Mouse (Mus musculus): ENCODE data around the gene Sowahb. TPM values are rescaled to one million over a fixed set of nuclear protein-coding genes. Genes with fewer than 3 reads are reported as not detected.

The Sowahb gene
- 0.47 and 0.59 TPM in 2 replicates for polyA plus RNA-seq (2016; fragmentation: Nextera tagmentation; extraction: Ambion mirVana)

DNA sequence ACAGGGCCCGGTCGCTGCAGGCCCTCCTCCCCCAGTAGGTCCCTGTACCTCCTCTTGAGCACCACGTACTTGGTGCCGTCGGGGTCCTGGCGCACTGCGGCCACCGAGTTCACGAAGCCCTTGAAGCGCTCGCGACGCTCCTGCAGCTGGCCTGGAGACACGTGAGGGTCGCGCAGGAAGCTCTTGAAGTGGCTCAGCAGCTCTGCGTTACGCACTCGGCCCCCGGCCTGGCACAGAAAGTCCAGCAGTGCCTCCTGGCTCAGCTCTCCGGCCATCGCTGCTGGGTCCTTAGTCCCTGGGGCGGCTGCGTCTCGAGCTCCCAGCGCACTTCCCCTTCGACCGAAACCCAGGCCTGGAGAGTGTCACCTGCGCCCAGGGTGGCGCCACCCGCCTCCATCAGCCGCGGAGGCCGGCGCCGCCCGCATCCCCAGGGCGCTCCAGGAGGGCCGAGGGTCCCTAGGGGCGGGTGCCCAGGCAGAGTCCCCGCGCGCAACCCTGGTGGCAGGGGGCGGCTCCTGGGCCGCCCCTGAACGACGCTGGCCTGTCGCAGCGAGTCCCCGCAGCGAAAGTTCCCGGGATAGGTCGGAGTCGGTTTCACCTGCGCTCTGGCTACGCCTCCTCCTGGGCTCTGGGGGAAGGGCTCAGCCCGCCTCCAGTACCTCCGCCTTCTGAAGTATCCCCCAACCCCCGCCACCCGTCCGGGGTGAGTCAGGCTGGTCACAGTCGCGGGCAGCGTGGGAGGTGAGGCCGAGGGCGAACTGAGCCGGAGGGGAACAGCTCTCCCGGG, at the start of gene Sowahb:
TSS of gene Sowahb (minus strand) at position 439 of the 787 bp plus-strand sequence.
- WGBS = under 1% methylated on average over 68 of the region's 68 CpGs
- Histone ChIP-seq H3K27me3 (peaks cover 67% of the 10 kb centered on the region), H3K36me3 (no peaks in the 10 kb centered on the region), H3K9ac (peak within 1 kb of the TSS; percentile 51), H3K9me3 (no peaks in the 10 kb centered on the region), H3K4me3 (peak within 1 kb of the TSS; percentile 54), H3K4me1 (peaks cover 17% of the 10 kb centered on the region), H3K4me2 (replicated peaks) (peak within 1 kb of the TSS; percentile 97), H3K27ac (no peak within 1 kb of the TSS)
- peak; percentile 44 for ATAC-seq (ENCODE audit: insufficient number of reproducible peaks, insufficient read depth, low FRiP score, low TSS enrichment)

GRCm38 (mm10) chr5:93093638-93094527, 49.1 kb upstream of the Sowahb start:
- no peaks in the 10 kb centered on the region for H3K36me3 ChIP-seq
- H3K4me3 ChIP-seq = peak overlapping the region; percentile 85
- no peaks in the 10 kb centered on the region for H3K9me3 ChIP-seq
- peak overlapping the region; percentile 98 for H3K27ac ChIP-seq
- peaks cover 55% of the 10 kb centered on the region for H3K4me1 ChIP-seq
- H3K9ac ChIP-seq = peak overlapping the region; percentile 83
- peak overlapping the region; percentile 70 for H3K4me2 ChIP-seq (replicated peaks)
- ATAC-seq (ENCODE audit: insufficient number of reproducible peaks, insufficient read depth, low FRiP score, low TSS enrichment) = peak; percentile 6
- 1% methylated on average over 50 of the region's 50 CpGs for WGBS
- no peaks in the 10 kb centered on the region for H3K27me3 ChIP-seq

DNA sequence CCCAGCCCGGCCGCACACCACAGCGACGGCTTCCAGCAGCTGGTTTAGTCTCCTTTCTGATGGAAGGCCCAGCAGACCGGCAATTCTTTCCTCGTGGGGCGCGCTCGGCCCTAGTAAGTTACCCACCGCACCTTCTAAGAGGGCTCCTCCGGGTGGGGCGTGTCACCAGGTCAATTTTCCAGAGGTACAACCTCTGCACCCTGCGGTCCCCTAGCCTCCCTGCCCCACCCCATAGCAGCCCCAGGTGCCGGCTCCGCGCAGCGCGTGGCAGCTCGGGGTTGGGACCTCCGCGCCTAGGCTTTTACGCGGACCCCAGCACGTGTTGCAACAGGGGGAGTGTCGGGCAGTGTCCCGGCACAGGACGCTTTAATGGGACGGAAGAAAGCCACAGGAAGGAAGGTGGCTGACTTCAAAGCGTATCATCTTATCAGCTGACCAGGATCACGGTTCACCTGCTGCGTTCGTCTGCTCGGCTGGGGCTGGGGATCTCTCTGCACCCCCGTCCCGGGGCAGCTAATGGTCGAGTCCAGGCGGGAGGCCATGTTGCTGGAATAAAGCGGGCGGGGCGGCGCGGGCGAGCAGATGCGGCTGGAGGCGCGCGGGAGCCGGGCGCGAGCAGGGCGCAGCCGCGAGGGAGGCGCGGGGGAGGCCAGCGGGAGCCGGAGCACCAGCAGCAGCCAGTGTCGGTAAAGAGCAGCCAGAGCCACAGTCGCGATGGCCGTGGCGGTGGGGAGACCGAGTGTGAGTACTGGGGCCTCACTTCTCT, 48.2 kb upstream of the Sowahb start, which contains the start of gene Sept11:
TSS of gene Sept11 (plus strand) at position 581 of the 766 bp plus-strand sequence.
- H3K36me3 ChIP-seq = no peaks in the 10 kb centered on the region
- peak within 1 kb of the TSS; percentile 98 for H3K27ac ChIP-seq
- H3K9me3 ChIP-seq = no peaks in the 10 kb centered on the region
- peak within 1 kb of the TSS; percentile 85 for H3K4me3 ChIP-seq
- ATAC-seq (ENCODE audit: insufficient number of reproducible peaks, insufficient read depth, low FRiP score, low TSS enrichment) = peak; percentile 87
- peak within 1 kb of the TSS; percentile 83 for H3K9ac ChIP-seq
- peaks cover 46% of the 10 kb centered on the region for H3K4me1 ChIP-seq
- WGBS = under 1% methylated on average over 63 of the region's 63 CpGs
- H3K27me3 ChIP-seq = no peaks in the 10 kb centered on the region
- H3K4me2 ChIP-seq (replicated peaks) = peak within 1 kb of the TSS; percentile 70

DNA sequence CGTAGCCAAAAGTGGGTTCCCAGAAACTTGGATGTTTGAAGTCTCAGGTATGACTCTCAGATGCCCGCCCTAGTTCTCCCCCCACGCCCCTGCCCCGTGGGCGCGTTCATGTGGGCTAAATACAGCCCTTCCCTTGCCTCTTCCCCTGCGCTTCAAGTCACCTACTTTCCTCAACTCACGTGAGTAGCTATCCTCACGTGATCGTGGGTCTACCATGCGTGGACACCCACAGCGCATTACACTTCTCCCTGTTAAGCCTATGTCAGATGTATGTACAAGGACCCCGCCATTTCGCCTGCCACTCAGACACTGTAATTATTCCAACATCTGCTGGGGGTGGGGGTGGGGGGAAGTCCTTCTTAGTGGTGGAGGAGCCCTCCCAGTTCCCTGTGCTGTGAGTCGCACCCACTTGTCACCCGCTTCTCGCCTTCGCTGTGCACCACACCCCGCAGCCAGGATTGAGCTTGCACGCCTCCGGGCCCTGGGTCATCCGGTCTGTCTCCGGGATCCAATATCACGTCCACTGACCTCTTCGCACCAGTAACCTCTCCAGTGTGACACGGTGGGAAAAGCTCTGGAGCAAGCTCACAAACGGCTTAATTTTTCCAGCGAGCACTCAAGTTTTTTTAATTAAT, 47.4 kb upstream of the Sowahb start:
- peaks cover 39% of the 10 kb centered on the region for H3K4me1 ChIP-seq
- H3K4me2 ChIP-seq (replicated peaks) = peak overlapping the region; percentile 70
- H3K36me3 ChIP-seq = no peaks in the 10 kb centered on the region
- no peaks in the 10 kb centered on the region for H3K27me3 ChIP-seq
- H3K4me3 ChIP-seq = peak overlapping the region; percentile 85
- peak overlapping the region; percentile 83 for H3K9ac ChIP-seq
- 4% methylated on average over 28 of the region's 28 CpGs for WGBS
- H3K27ac ChIP-seq = peak overlapping the region; percentile 98; the same call in 1 of the 2 replicates
- H3K9me3 ChIP-seq = no peaks in the 10 kb centered on the region
- peak; percentile 6; the same call in 1 of the 2 replicates for ATAC-seq (ENCODE audit: insufficient number of reproducible peaks, insufficient read depth, low FRiP score, low TSS enrichment)

GRCm38 (mm10) chr5:93091266-93091665, 46.4 kb upstream of the Sowahb start:
- 79% methylated on average over 3 of the region's 3 CpGs for whole genome bisulfite sequencing
- Histone ChIP-seq H3K36me3 (no peaks in the 10 kb centered on the region), H3K4me1 (peaks cover 29% of the 10 kb centered on the region), H3K9ac (no peak overlapping the region), H3K27me3 (no peaks in the 10 kb centered on the region), H3K27ac (no peak overlapping the region), H3K4me3 (no peak overlapping the region), H3K9me3 (no peaks in the 10 kb centered on the region), H3K4me2 (replicated peaks) (peak overlapping the region; percentile 70)
- ATAC-seq (ENCODE audit: insufficient number of reproducible peaks, insufficient read depth, low FRiP score, low TSS enrichment) = no peak

DNA sequence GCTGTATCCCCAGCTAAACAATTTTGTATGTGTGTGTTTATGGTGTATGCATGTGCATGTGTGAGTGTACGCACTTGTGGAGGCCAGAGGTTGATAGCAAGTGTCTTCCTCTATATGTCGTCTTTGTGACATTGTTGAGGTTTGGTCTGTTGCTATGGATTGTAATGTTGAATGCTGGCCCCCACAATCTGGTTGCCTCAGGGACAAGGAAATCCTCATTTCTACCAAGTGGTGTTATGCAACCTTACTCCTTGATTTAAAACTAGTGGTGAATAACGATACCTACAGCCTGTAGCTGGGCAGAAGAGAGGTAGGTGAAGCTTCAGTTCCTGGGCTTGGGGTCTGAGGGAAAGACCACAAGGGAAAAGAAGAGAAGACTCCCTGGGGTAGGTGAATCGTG, 41.1 kb upstream of the Sowahb start:
- Histone ChIP-seq H3K4me1 (no peaks in the 10 kb centered on the region), H3K9me3 (no peaks in the 10 kb centered on the region), H3K27ac (no peak overlapping the region), H3K9ac (no peak overlapping the region), H3K27me3 (no peaks in the 10 kb centered on the region), H3K36me3 (no peaks in the 10 kb centered on the region), H3K4me2 (replicated peaks) (no peak overlapping the region), H3K4me3 (no peak overlapping the region)
- WGBS = 89% methylated on average over 4 of the region's 4 CpGs
- no peak for ATAC-seq (ENCODE audit: insufficient number of reproducible peaks, insufficient read depth, low FRiP score, low TSS enrichment)

GRCm38 (mm10) chr5:93085015-93085598, 40.3 kb upstream of the Sowahb start:
- WGBS = 54% methylated on average over 4 of the region's 4 CpGs
- H3K27me3 ChIP-seq = no peaks in the 10 kb centered on the region
- H3K9ac ChIP-seq = no peak overlapping the region
- H3K4me1 ChIP-seq = no peaks in the 10 kb centered on the region
- no peaks in the 10 kb centered on the region for H3K36me3 ChIP-seq
- H3K27ac ChIP-seq = no peak overlapping the region
- H3K9me3 ChIP-seq = no peaks in the 10 kb centered on the region
- ATAC-seq (ENCODE audit: insufficient number of reproducible peaks, insufficient read depth, low FRiP score, low TSS enrichment) = no peak
- H3K4me3 ChIP-seq = no peak overlapping the region
- H3K4me2 ChIP-seq (replicated peaks) = no peak overlapping the region

GRCm38 (mm10) chr5:93079596-93079995, 34.8 kb upstream of the Sowahb start:
- Histone ChIP-seq H3K36me3 (no peaks in the 10 kb centered on the region), H3K27ac (no peak overlapping the region), H3K4me2 (replicated peaks) (no peak overlapping the region), H3K4me1 (0 out of 2 replicates have a peak, but pooled peaks cover 3% of the 10 kb centered on the region), H3K4me3 (no peak overlapping the region), H3K27me3 (no peaks in the 10 kb centered on the region), H3K9me3 (no peaks in the 10 kb centered on the region), H3K9ac (no peak overlapping the region)
- no peak for ATAC-seq (ENCODE audit: insufficient number of reproducible peaks, insufficient read depth, low FRiP score, low TSS enrichment)
- WGBS = 82% methylated on average over 3 of the region's 3 CpGs

DNA sequence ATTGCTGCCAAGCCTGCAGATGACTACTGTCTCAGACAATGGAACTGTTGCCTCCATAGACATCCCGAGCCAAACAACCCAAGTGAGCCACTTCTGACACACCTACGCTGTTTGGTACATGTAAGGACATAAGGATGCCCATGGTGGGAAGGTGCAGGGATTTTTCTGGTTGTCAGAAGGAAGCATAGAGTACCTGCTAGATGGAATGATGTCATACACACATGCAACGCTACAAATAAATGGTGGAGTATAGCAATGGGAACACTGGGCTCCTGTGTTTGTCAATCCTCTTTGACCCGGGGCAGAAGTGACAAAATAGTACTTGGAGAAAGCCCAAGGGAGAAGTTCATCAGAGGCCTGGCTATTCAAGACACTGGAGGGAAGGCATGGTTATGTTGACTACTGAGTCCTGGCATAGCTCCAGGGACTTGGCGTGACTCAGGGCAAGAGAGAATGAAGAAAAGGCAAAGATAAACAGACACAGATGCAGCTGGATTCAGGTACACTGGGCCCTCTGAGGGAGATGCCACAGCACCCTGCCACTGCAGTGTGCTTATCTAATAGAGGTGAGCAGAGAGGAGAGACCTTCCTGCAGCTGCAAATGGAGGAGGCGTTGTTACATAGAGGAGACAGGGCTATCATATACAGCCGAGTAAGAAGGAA, 33.0 kb upstream of the Sowahb start:
- H3K27me3 ChIP-seq = no peaks in the 10 kb centered on the region
- H3K9ac ChIP-seq = no peak overlapping the region
- no peaks in the 10 kb centered on the region for H3K9me3 ChIP-seq
- H3K4me1 ChIP-seq = 0 out of 2 replicates have a peak, but pooled peaks cover 3% of the 10 kb centered on the region
- H3K4me3 ChIP-seq = no peak overlapping the region
- ATAC-seq (ENCODE audit: insufficient number of reproducible peaks, insufficient read depth, low FRiP score, low TSS enrichment) = no peak
- 76% methylated on average over 7 of the region's 7 CpGs for WGBS
- H3K36me3 ChIP-seq = no peaks in the 10 kb centered on the region
- no peak overlapping the region for H3K4me2 ChIP-seq (replicated peaks)
- no peak overlapping the region for H3K27ac ChIP-seq

- H3K9me3 ChIP-seq = no peaks in the 10 kb centered on the region
- no peaks in the 10 kb centered on the region for H3K4me1 ChIP-seq
- WGBS = 81% methylated on average over 4 of the region's 4 CpGs
- no peak overlapping the region for H3K9ac ChIP-seq
- ATAC-seq (ENCODE audit: insufficient number of reproducible peaks, insufficient read depth, low FRiP score, low TSS enrichment) = no peak
- no peaks in the 10 kb centered on the region for H3K27me3 ChIP-seq
- H3K36me3 ChIP-seq = no peaks in the 10 kb centered on the region
- no peak overlapping the region for H3K27ac ChIP-seq
- H3K4me3 ChIP-seq = no peak overlapping the region
- H3K4me2 ChIP-seq (replicated peaks) = no peak overlapping the region
These were observed 16.0 kb upstream of the Sowahb start for GRCm38 (mm10) chr5:93060865-93061264.
